Mouse (Mus musculus): ENCODE data around the gene Keap1. TPM values are rescaled to one million over a fixed set of nuclear protein-coding genes. Genes with fewer than 3 reads are reported as not detected.
"Not testable (repeated sequence)": the region's sequence is repeated elsewhere in the genome, so short reads cannot be mapped to it uniquely, and the experiment has no call there.

Keap1 gene
- polyA plus RNA-seq, 1 experiment from 2014 or later, result 61.6 TPM

DNA sequence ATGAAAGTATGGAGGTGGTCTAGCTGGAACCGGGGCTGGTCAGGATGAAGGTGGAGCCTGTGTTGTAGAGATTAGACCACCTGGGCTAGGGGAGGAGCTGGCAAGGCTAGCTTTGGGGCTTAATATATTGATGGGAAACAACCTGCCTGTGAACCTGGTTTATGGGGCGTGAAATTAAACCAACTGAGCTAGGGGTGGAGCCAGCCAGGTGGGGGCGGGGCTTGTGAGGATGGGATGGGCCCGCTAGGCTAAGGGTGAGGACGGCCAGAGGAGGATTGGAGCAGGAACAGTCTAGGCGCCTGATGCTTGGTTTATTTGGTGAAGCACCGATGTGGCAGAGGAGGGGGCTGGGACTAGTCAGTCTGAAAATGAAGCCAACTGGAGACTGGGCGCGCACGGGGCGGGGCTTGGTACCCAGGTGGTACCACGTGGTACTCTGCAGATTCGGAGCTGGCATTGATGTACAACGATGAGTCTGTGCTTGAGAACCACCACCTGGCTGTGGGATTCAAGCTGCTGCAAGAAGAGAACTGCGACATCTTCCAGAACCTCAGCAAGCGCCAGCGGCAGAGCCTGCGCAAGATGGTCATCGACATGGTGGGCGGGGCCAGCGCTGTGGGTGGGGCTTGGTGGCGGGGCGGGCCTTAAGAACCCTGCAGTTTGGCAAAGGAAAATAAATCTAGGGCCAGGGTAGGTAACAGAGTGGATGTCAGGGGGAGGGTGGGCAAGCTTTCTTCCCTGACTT, 34.5 kb downstream of the Keap1 start:
- no peaks in the 10 kb centered on the region for H3K36me3 ChIP-seq
- H3K27me3 ChIP-seq (replicated peaks), result no peaks in the 10 kb centered on the region
- H3K9ac ChIP-seq, result peak overlapping the region; percentile 12; the same call in 1 of the 2 replicates
- 7% methylated on average over 23 of the region's 23 CpGs for WGBS
- H3K4me2 ChIP-seq, result peak overlapping the region; percentile 79
- H3K27ac ChIP-seq, result no peak overlapping the region
- peaks cover 6% of the 10 kb centered on the region for H3K4me1 ChIP-seq
- H3K9me3 ChIP-seq, result no peaks in the 10 kb centered on the region
- peak; percentile 54 for ATAC-seq (ENCODE audit: insufficient read depth, low FRiP score, low read depth)
- H3K4me3 ChIP-seq (replicated peaks), result peak overlapping the region; percentile 41

GRCm38 (mm10) chr9:21204156-21204527, 35.0 kb downstream of the Keap1 start:
- peaks cover 6% of the 10 kb centered on the region for H3K4me1 ChIP-seq
- H3K9ac ChIP-seq, result no peak overlapping the region
- no peak overlapping the region for H3K4me2 ChIP-seq
- H3K9me3 ChIP-seq, result no peaks in the 10 kb centered on the region
- 39% methylated on average over 8 of the region's 8 CpGs for WGBS
- no peak for ATAC-seq (ENCODE audit: insufficient read depth, low FRiP score, low read depth)
- no peak overlapping the region for H3K27ac ChIP-seq
- no peaks in the 10 kb centered on the region for H3K36me3 ChIP-seq
- H3K4me3 ChIP-seq (replicated peaks), result no peak overlapping the region
- no peaks in the 10 kb centered on the region for H3K27me3 ChIP-seq (replicated peaks)

GRCm38 (mm10) chr9:21198960-21199359, 40.2 kb downstream of the Keap1 start:
- 92% methylated on average over 3 of the region's 3 CpGs for WGBS
- Histone ChIP-seq H3K9ac (no peak overlapping the region), H3K27me3 (replicated peaks) (no peaks in the 10 kb centered on the region), H3K36me3 (no peaks in the 10 kb centered on the region), H3K9me3 (no peaks in the 10 kb centered on the region), H3K27ac (no peak overlapping the region), H3K4me1 (0 out of 2 replicates have a peak, but pooled peaks cover 6% of the 10 kb centered on the region), H3K4me3 (replicated peaks) (no peak overlapping the region), H3K4me2 (no peak overlapping the region)
- ATAC-seq (ENCODE audit: insufficient read depth, low FRiP score, low read depth), result no peak

DNA sequence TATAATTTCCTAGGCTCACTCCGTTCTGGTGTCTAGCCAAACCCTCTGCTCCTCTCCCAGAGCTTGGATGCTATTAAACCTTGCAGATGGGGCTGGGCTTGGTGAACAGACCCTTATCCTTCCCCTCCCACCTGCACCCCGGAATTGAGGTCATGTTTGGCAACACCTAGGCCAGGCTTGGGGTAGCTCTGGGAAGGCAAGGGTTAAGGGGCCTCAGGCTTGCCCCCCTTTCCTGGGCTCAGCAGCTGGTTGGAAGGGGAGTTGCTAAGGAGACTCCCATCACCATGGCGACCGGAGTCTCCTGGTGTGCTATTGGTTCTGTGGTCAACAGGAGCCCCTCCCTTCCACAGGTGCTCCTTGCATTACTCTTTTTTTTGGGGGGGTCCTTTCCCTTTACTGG, 41.2 kb downstream of the Keap1 start:
- no peak overlapping the region for H3K27ac ChIP-seq
- H3K27me3 ChIP-seq (replicated peaks), result no peaks in the 10 kb centered on the region
- no peak overlapping the region for H3K4me3 ChIP-seq (replicated peaks)
- H3K4me2 ChIP-seq, result no peak overlapping the region
- H3K9ac ChIP-seq, result no peak overlapping the region
- WGBS, result 31% methylated on average over 4 of the region's 4 CpGs
- no peaks in the 10 kb centered on the region for H3K36me3 ChIP-seq
- ATAC-seq (ENCODE audit: insufficient read depth, low FRiP score, low read depth), result 0 out of 2 replicates have a peak, but pooled peaks have one; percentile 32
- H3K4me1 ChIP-seq, result 0 out of 2 replicates have a peak, but pooled peaks cover 6% of the 10 kb centered on the region
- no peaks in the 10 kb centered on the region for H3K9me3 ChIP-seq

DNA sequence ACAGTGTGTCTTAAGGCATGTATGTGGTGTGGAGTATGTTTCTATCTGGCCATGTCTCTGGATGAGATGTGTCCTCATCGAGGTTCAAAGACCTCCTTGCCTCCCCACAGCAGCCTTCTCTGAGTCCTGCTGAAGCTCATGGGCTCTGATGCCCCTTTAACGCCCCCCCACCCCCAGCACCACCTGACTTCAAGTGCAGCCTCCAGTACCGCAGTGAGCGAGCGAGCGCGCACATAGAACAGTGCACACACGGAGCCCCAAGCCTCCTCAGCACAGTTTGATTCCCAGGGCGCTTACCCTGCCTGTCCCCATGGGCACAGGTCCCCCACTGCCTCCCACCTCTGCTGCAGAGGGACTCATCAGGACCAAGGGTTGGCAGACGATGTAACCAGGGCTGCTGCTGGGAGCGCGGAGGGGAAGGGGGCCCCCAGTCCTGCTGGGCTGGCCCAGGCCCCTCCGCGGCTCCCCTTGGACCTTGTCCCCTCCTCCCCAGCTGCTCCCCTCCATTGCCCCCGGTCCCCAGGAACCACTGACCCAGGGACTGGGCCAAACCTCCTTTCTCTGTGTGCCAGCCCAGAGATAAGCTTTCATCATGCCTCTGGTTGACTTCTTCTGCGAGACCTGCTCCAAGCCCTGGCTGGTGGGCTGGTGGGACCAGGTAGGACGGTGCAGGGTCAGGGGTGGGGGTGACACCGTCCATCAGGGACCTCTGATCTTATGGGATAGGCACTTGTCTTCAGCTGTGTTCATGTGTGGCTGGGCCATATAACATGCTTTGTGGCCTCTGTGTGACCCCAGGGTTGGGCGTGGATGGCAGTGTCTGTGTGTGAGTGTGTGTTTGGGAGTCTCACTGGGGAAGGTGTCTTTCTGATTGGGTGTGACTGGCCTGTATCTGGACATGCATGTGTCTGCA, 42.4 kb downstream of the Keap1 start:
- H3K4me3 ChIP-seq (replicated peaks), result peak overlapping the region; percentile 30
- H3K27me3 ChIP-seq (replicated peaks), result no peaks in the 10 kb centered on the region
- no peak overlapping the region for H3K9ac ChIP-seq
- peak; percentile 42; the same call in 1 of the 2 replicates for ATAC-seq (ENCODE audit: insufficient read depth, low FRiP score, low read depth)
- H3K4me1 ChIP-seq, result 0 out of 2 replicates have a peak, but pooled peaks cover 6% of the 10 kb centered on the region
- no peaks in the 10 kb centered on the region for H3K9me3 ChIP-seq
- H3K27ac ChIP-seq, result no peak overlapping the region
- no peaks in the 10 kb centered on the region for H3K36me3 ChIP-seq
- H3K4me2 ChIP-seq, result peak overlapping the region; percentile 47
- WGBS, result 30% methylated on average over 19 of the region's 19 CpGs

GRCm38 (mm10) chr9:21195736-21196505, 43.2 kb downstream of the Keap1 start:
- not testable (repeated sequence) for H3K27me3 ChIP-seq (replicated peaks); H3K4me2 ChIP-seq; H3K27ac ChIP-seq; H3K9me3 ChIP-seq; H3K9ac ChIP-seq; H3K4me1 ChIP-seq; H3K36me3 ChIP-seq; H3K4me3 ChIP-seq (replicated peaks)
- peak; percentile 40; the same call in 1 of the 2 replicates for ATAC-seq (ENCODE audit: insufficient read depth, low FRiP score, low read depth)
- 62% methylated on average over 7 of the region's 7 CpGs for WGBS

GRCm38 (mm10) chr9:21194787-21195493, 44.2 kb downstream of the Keap1 start:
- H3K36me3 ChIP-seq, result no peaks in the 10 kb centered on the region
- ATAC-seq (ENCODE audit: insufficient read depth, low FRiP score, low read depth), result no peak
- H3K4me3 ChIP-seq (replicated peaks), result no peak overlapping the region

GRCm38 (mm10) chr9:21193786-21194185, 45.4 kb downstream of the Keap1 start:
- H3K4me3 ChIP-seq (replicated peaks), result no peak overlapping the region
- WGBS, result 81% methylated on average over 3 of the region's 3 CpGs
- H3K4me2 ChIP-seq, result no peak overlapping the region

More at GRCm38 (mm10) chr9:21194787-21195493, 44.2 kb downstream of the Keap1 start:
- no peak overlapping the region for H3K9ac ChIP-seq
- 0 out of 2 replicates have a peak, but pooled peaks cover 6% of the 10 kb centered on the region for H3K4me1 ChIP-seq
- H3K9me3 ChIP-seq, result no peaks in the 10 kb centered on the region
- 85% methylated on average over 4 of the region's 4 CpGs for WGBS
- no peak overlapping the region for H3K27ac ChIP-seq
- no peaks in the 10 kb centered on the region for H3K27me3 ChIP-seq (replicated peaks)
- no peak overlapping the region for H3K4me2 ChIP-seq

DNA sequence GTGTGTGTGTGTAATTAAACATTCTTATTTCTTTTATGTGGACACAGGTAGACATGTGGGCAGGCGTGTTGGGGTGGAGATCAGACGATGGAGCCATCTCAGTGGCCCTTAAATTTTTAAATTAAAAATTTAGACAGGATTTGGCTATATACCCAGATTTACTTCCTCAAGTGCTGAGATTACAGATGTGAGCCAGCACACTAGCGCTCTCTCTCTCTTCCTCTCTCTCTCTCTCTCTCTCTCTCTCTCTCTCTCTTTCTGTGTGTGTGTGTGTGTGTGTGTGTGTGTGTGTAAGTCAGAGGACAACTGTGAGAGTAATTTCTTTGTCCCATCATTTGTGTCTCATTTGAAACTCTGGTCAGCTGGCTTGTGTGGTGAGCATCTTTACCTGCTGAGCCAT, 48.5 kb downstream of the Keap1 start:
- H3K4me3 ChIP-seq (replicated peaks), result no peak overlapping the region
- WGBS, result 67% methylated on average over 3 of the region's 3 CpGs
- no peak overlapping the region for H3K9ac ChIP-seq
- H3K36me3 ChIP-seq, result no peaks in the 10 kb centered on the region
- no peaks in the 10 kb centered on the region for H3K4me1 ChIP-seq
- H3K9me3 ChIP-seq, result no peaks in the 10 kb centered on the region
- no peaks in the 10 kb centered on the region for H3K27me3 ChIP-seq (replicated peaks)
- ATAC-seq (ENCODE audit: insufficient read depth, low FRiP score, low read depth), result no peak
- H3K27ac ChIP-seq, result no peak overlapping the region
- H3K4me2 ChIP-seq, result no peak overlapping the region

More at GRCm38 (mm10) chr9:21193786-21194185, 45.4 kb downstream of the Keap1 start:
- Histone ChIP-seq H3K4me1 (0 out of 2 replicates have a peak, but pooled peaks cover 6% of the 10 kb centered on the region), H3K9me3 (no peaks in the 10 kb centered on the region), H3K27ac (no peak overlapping the region), H3K36me3 (no peaks in the 10 kb centered on the region), H3K9ac (no peak overlapping the region), H3K27me3 (replicated peaks) (no peaks in the 10 kb centered on the region)
- no peak for ATAC-seq (ENCODE audit: insufficient read depth, low FRiP score, low read depth)

DNA sequence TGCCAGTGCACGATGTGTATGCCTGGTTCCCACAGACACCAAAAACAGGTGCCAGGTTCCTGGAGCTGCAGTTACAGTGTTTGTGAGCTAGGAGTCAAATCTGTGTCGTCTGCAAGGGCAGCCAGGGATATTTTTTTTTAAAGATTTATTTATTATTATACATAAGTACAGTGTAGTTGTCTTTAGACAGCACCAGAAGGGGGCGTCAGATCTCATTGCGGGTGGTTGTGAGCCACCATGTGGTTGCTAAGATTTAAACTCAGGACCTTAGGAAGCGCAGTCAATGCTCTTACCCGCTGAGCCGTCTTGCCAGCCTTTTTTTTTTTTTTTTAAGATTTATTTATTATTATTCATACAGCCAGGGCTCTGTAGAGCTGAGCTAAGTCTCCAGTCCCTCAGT, 49.3 kb downstream of the Keap1 start:
- Histone ChIP-seq H3K27me3 (replicated peaks) (no peaks in the 10 kb centered on the region), H3K9ac (no peak overlapping the region), H3K4me3 (replicated peaks) (no peak overlapping the region), H3K4me1 (0 out of 2 replicates have a peak, but pooled peaks cover 2% of the 10 kb centered on the region), H3K27ac (no peak overlapping the region), H3K4me2 (no peak overlapping the region), H3K36me3 (no peaks in the 10 kb centered on the region), H3K9me3 (no peaks in the 10 kb centered on the region)
- no peak for ATAC-seq (ENCODE audit: insufficient read depth, low FRiP score, low read depth)
- 32% methylated on average over 7 of the region's 7 CpGs for WGBS

- H3K9ac ChIP-seq, result no peak overlapping the region
- no peaks in the 10 kb centered on the region for H3K27me3 ChIP-seq (replicated peaks)
- H3K9me3 ChIP-seq, result no peaks in the 10 kb centered on the region
- no peak for ATAC-seq (ENCODE audit: insufficient read depth, low FRiP score, low read depth)
- H3K4me2 ChIP-seq, result no peak overlapping the region
- no peak overlapping the region for H3K27ac ChIP-seq
- peaks cover 26% of the 10 kb centered on the region for H3K4me1 ChIP-seq
- no peak overlapping the region for H3K4me3 ChIP-seq (replicated peaks)
- H3K36me3 ChIP-seq, result no peaks in the 10 kb centered on the region
- WGBS, result 86% methylated on average over 5 of the region's 5 CpGs
Observed at GRCm38 (mm10) chr9:21185436-21185835, 53.7 kb downstream of the Keap1 start.
